Mouse (Mus musculus): ENCODE measurements at regions not wholly inside any gene's neighbourhood (a gene's known extent, or its start where the extent isn't known, plus 50 kb on each side); places are given as distances from the start of the nearest gene placed in this dataset.
"Not testable (repeated sequence)": the region's sequence is repeated elsewhere in the genome, so short reads cannot be mapped to it uniquely, and the experiment has no call there.

DNA sequence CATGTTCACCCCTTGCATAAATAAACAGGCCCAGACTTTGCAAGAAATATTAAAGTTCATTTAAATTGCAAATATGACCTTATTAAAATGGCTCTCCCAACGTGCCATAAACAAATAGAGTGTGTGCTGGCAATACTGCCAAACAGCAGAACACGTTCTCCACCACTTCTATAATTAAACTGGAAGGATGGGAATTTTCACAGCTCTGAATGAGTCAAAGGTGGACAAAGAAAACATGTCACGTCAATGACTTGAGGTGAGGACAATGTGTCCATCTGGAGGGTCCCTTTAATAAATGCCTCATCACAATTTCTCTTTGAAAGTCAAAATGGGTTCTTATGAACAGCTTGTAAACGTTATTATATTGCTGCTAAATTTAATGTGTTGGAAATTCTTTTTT is 114.8 kb downstream of the Galc start:
- H3K36me3 ChIP-seq (ENCODE audit: control insufficient read depth, insufficient read depth, low read length), result no peaks in the 10 kb centered on the region
- ATAC-seq, result no peak
- WGBS, result 40% methylated on average over 4 of the region's 4 CpGs

DNA sequence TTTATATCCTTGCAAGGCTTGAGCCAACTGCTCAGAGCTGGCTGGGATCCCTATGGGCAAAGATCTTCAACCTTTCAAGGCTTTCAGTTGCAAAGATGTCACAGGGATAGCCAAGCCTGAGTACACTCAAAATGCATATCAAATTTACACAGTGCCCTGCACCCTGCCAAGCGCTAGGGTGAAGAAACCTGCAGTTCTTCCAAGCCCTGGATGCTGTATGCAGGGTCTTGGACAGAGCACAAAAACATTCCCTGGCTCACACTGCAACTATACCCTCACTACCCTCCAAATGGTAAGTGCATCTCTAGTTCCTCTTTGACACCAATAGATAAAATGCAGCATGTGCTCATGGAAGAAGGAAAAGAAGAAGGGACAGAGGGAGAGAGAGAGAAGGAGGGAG is 116.1 kb downstream of the Galc start:
- ATAC-seq, result no peak
- no peaks in the 10 kb centered on the region for H3K36me3 ChIP-seq (ENCODE audit: control insufficient read depth, insufficient read depth, low read length)
- no peak overlapping the region for H3K4me3 ChIP-seq (ENCODE audit: low read length)

More for the DNA sequence above, 114.8 kb downstream of the Galc start:
- H3K4me1 ChIP-seq (ENCODE audit: control insufficient read depth, insufficient read depth, low read depth, low read length), result no peaks in the 10 kb centered on the region
- no peak overlapping the region for H3K4me3 ChIP-seq (ENCODE audit: low read length)
- no peak overlapping the region for H3K27ac ChIP-seq (ENCODE audit: low read depth, low read length)
- H3K4me2 ChIP-seq (ENCODE audit: low read length), result no peak overlapping the region
- H3K9ac ChIP-seq (ENCODE audit: low read depth, low read length), result no peak overlapping the region
- H3K9me3 ChIP-seq (ENCODE audit: control insufficient read depth, low read length), result no peaks in the 10 kb centered on the region
- H3K27me3 ChIP-seq (replicated peaks; ENCODE audit: control insufficient read depth, insufficient read depth, low read length), result no peaks in the 10 kb centered on the region

DNA sequence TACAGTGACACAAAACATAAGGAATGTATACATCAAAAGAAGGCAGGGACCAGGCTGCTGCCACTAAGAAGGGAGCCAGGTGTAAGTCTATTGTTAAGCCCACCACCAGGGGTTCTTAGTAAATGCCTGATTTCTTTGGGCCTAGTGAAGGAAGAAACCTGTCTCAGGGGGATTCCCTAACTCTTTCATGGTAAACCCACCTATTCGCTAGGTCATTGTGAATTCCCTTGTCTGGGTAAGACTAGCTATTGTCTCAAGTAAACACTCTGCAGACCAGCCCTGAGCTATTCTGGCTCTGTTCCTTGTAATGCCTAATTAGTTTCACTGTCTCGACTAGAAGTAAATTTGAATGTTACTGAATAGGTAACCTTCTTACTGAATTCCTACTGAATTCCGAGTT is 119.4 kb downstream of the Galc start:
- not testable (repeated sequence) for ATAC-seq; H3K4me3 ChIP-seq (ENCODE audit: low read length); H3K9me3 ChIP-seq (ENCODE audit: control insufficient read depth, low read length); H3K9ac ChIP-seq (ENCODE audit: low read depth, low read length); H3K27me3 ChIP-seq (replicated peaks; ENCODE audit: control insufficient read depth, insufficient read depth, low read length); H3K36me3 ChIP-seq (ENCODE audit: control insufficient read depth, insufficient read depth, low read length); H3K4me1 ChIP-seq (ENCODE audit: control insufficient read depth, insufficient read depth, low read depth, low read length); H3K4me2 ChIP-seq (ENCODE audit: low read length); H3K27ac ChIP-seq (ENCODE audit: low read depth, low read length)
- 68% methylated on average over 3 of the region's 3 CpGs for WGBS

More for the DNA sequence above, 116.1 kb downstream of the Galc start:
- no peak overlapping the region for H3K27ac ChIP-seq (ENCODE audit: low read depth, low read length)
- whole genome bisulfite sequencing, result 79% methylated on average over 1 of the region's 1 CpGs
- H3K9ac ChIP-seq (ENCODE audit: low read depth, low read length), result no peak overlapping the region
- H3K4me2 ChIP-seq (ENCODE audit: low read length), result no peak overlapping the region
- no peaks in the 10 kb centered on the region for H3K9me3 ChIP-seq (ENCODE audit: control insufficient read depth, low read length)
- no peaks in the 10 kb centered on the region for H3K27me3 ChIP-seq (replicated peaks; ENCODE audit: control insufficient read depth, insufficient read depth, low read length)
- no peaks in the 10 kb centered on the region for H3K4me1 ChIP-seq (ENCODE audit: control insufficient read depth, insufficient read depth, low read depth, low read length)

DNA sequence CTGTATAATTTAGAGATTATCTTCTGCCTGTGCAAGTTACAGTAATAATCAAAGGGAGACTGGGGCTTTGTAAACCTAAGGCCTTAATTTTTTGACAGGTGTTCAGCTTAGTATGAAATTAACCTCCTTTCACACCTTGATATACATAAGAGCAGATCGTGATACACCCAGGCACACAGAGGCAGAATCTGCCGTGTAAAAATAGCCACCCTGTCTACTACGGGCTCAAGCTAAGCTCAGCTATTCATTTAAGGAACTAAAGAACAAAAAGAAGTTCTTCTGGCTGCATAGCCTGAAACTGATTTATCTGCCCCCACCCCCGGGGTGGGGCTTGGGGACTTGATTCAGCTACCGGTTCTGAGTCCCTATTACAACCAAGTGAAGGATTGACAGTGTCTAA is 128.0 kb downstream of the Galc start:
- no peaks in the 10 kb centered on the region for H3K36me3 ChIP-seq (ENCODE audit: control insufficient read depth, insufficient read depth, low read length)
- no peak overlapping the region for H3K27ac ChIP-seq (ENCODE audit: low read depth, low read length)
- no peak overlapping the region for H3K4me2 ChIP-seq (ENCODE audit: low read length)
- no peaks in the 10 kb centered on the region for H3K9me3 ChIP-seq (ENCODE audit: control insufficient read depth, low read length)
- 76% methylated on average over 5 of the region's 5 CpGs for WGBS
- ATAC-seq, result no peak
- H3K27me3 ChIP-seq (replicated peaks; ENCODE audit: control insufficient read depth, insufficient read depth, low read length), result no peaks in the 10 kb centered on the region
- no peak overlapping the region for H3K9ac ChIP-seq (ENCODE audit: low read depth, low read length)
- H3K4me1 ChIP-seq (ENCODE audit: control insufficient read depth, insufficient read depth, low read depth, low read length), result no peaks in the 10 kb centered on the region
- H3K4me3 ChIP-seq (ENCODE audit: low read length), result no peak overlapping the region

DNA sequence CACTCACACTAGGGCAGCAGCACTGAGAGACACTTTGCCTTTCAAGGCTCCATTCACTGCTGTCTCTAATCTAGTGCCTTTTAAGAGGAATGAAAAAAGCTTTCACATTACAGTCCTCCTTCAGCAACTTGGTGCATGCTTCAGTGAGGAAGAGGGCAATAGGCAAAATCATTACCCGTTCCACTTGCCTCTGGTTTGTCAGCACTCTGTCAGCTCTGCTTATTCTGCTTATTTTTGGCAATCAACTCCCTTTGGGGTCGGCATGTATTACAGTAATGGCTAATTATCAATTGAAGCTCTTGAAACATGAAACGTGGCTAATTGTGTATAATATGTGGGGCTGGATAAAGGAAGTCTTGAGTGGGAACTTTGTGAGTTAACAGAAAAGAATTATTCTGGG is 135.7 kb downstream of the Galc start:
- H3K36me3 ChIP-seq (ENCODE audit: control insufficient read depth, insufficient read depth, low read length), result no peaks in the 10 kb centered on the region
- H3K4me3 ChIP-seq (ENCODE audit: low read length), result no peak overlapping the region
- no peaks in the 10 kb centered on the region; the same call in 1 of the 2 replicates for H3K9me3 ChIP-seq (ENCODE audit: control insufficient read depth, low read length)
- no peak overlapping the region for H3K4me2 ChIP-seq (ENCODE audit: low read length)
- no peaks in the 10 kb centered on the region for H3K27me3 ChIP-seq (replicated peaks; ENCODE audit: control insufficient read depth, insufficient read depth, low read length)
- WGBS, result 59% methylated on average over 3 of the region's 3 CpGs
- H3K4me1 ChIP-seq (ENCODE audit: control insufficient read depth, insufficient read depth, low read depth, low read length), result no peaks in the 10 kb centered on the region
- ATAC-seq, result no peak
- no peak overlapping the region for H3K27ac ChIP-seq (ENCODE audit: low read depth, low read length)
- no peak overlapping the region for H3K9ac ChIP-seq (ENCODE audit: low read depth, low read length)

DNA sequence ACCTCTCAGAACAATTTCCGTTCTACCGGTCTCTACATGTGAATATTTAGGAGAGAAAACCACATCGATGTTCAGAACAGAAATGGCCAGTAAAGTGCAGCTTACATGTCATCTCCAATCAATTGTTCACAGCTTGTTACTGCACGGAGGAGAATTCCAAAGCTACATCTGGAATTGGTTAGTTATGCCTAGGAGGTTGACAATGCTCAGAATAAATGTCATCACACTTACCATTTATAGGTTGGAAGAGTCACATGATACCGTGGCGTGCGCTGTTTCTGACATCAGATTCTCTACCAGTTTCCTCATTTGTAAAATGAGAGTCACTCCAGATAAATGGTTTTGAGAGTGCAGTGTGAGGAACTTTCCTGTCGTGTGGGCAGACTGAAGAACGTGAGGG is 151.2 kb downstream of the Galc start:
- Histone ChIP-seq H3K27ac (ENCODE audit: low read depth, low read length) (no peak overlapping the region), H3K4me1 (ENCODE audit: control insufficient read depth, insufficient read depth, low read depth, low read length) (no peaks in the 10 kb centered on the region; the same call in 1 of the 2 replicates), H3K36me3 (ENCODE audit: control insufficient read depth, insufficient read depth, low read length) (no peaks in the 10 kb centered on the region), H3K27me3 (replicated peaks; ENCODE audit: control insufficient read depth, insufficient read depth, low read length) (no peaks in the 10 kb centered on the region), H3K4me2 (ENCODE audit: low read length) (no peak overlapping the region), H3K9me3 (ENCODE audit: control insufficient read depth, low read length) (no peaks in the 10 kb centered on the region), H3K9ac (ENCODE audit: low read depth, low read length) (no peak overlapping the region), H3K4me3 (ENCODE audit: low read length) (no peak overlapping the region)
- WGBS, result 80% methylated on average over 9 of the region's 9 CpGs
- ATAC-seq, result no peak

DNA sequence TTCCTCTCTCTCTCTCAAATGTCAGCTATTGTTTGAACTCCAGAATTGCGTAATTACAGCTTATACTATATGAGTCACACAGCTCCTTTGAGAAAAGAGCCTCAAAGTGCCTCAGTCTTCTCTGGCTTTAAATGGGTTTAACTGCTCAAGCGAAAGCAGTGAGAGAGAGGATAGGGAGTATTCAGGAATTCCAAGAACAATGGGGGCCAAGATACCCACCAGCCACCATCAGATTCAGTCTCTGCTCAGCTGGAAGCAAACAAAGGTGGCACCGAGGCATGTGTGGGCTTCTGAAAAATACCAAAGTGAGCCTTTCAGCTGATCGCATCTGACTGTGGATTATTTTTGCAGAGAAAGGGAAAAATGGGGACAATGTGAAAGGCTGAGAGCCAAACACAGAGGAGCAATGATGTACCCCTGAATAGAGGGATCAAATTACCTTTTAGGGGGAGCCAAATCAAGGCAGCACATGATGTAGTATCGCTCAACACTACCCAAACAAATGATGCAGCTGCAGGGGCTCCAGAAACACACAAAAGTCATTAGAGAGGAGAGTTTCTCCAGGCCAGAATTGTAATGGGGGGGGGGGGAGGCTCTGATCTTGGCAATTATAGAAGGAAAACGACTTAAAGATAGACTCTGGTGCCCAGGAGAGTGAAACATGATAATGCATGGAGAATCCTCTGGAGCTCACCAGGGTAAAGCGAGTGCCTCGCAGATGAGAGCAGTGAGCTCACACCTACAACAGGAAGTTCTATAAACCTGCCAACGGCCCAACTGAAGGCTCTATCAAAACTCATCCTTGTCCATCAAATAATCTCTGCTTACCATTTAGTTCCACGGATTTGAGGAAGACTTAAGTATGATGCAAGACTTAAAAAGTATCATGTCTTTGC is 152.2 kb downstream of the Galc start:
- H3K4me2 ChIP-seq (ENCODE audit: low read length), result no peak overlapping the region
- no peaks in the 10 kb centered on the region; the same call in 1 of the 2 replicates for H3K4me1 ChIP-seq (ENCODE audit: control insufficient read depth, insufficient read depth, low read depth, low read length)
- H3K9ac ChIP-seq (ENCODE audit: low read depth, low read length), result no peak overlapping the region
- ATAC-seq, result 0 out of 2 replicates have a peak, but pooled peaks have one; percentile 54
- H3K9me3 ChIP-seq (ENCODE audit: control insufficient read depth, low read length), result no peaks in the 10 kb centered on the region
- no peaks in the 10 kb centered on the region for H3K27me3 ChIP-seq (replicated peaks; ENCODE audit: control insufficient read depth, insufficient read depth, low read length)
- H3K4me3 ChIP-seq (ENCODE audit: low read length), result no peak overlapping the region
- WGBS, result 38% methylated on average over 10 of the region's 10 CpGs
- H3K36me3 ChIP-seq (ENCODE audit: control insufficient read depth, insufficient read depth, low read length), result no peaks in the 10 kb centered on the region
- H3K27ac ChIP-seq (ENCODE audit: low read depth, low read length), result no peak overlapping the region

DNA sequence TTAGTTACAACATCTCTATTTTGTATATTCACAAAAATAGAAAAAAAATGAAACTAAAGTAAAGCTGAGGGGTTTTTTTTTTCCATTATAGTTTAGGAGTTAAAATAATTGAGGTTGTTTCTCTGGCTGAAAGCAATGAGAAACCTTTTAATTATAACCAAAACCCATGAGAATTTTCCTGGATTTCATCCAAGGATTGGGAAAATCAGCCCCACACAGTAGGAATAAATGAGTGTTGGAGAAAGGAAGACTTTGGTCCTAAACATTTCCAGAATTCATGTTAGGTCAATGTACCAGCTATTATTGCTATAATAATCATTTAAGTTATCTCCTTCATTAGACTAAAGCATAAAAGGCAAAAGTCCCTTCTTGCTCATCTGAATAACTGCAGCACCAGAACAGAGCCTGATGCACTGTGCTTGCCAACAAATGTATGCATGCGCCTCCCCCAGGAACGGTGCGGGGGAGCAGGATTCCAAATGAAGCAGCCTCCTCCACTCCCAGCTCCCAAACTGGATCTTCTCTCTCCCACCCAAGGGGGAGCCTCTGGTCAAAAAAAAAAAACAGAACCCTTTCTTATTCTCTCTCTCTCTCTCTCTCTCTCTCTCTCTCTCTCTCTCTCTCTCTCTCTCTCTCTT is 153.0 kb downstream of the Galc start:
- no peak overlapping the region for H3K4me3 ChIP-seq (ENCODE audit: low read length)
- H3K36me3 ChIP-seq (ENCODE audit: control insufficient read depth, insufficient read depth, low read length), result no peaks in the 10 kb centered on the region
- no peak overlapping the region for H3K4me2 ChIP-seq (ENCODE audit: low read length)
- ATAC-seq, result peak; percentile 67; the same call in 1 of the 2 replicates
- no peaks in the 10 kb centered on the region for H3K9me3 ChIP-seq (ENCODE audit: control insufficient read depth, low read length)
- no peak overlapping the region for H3K27ac ChIP-seq (ENCODE audit: low read depth, low read length)
- no peaks in the 10 kb centered on the region; the same call in 1 of the 2 replicates for H3K4me1 ChIP-seq (ENCODE audit: control insufficient read depth, insufficient read depth, low read depth, low read length)
- no peak overlapping the region for H3K9ac ChIP-seq (ENCODE audit: low read depth, low read length)
- WGBS, result 19% methylated on average over 3 of the region's 3 CpGs
- no peaks in the 10 kb centered on the region for H3K27me3 ChIP-seq (replicated peaks; ENCODE audit: control insufficient read depth, insufficient read depth, low read length)

DNA sequence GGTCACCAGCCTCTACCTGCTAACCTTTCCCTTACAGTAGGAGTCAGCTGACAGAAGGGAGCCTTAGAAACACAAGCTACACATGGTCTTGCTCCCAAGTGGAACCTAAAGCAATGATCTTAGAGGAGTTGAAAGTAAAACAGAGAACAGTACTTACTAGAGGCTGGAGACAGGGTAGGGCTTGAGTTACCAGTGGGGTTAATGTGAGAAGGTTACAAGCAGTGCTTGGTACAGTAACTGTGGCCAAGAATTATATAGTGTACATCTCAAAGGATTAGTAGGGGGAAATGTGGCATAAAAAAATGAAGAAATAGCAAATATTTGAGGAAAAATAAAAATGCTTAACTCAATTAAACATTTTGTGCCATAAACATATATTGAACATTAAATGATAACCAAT is 153.5 kb downstream of the Galc start:
- Histone ChIP-seq H3K9me3 (ENCODE audit: control insufficient read depth, low read length) (no peaks in the 10 kb centered on the region), H3K4me1 (ENCODE audit: control insufficient read depth, insufficient read depth, low read depth, low read length) (no peaks in the 10 kb centered on the region; the same call in 1 of the 2 replicates), H3K4me2 (ENCODE audit: low read length) (no peak overlapping the region), H3K4me3 (ENCODE audit: low read length) (no peak overlapping the region), H3K27ac (ENCODE audit: low read depth, low read length) (no peak overlapping the region), H3K27me3 (replicated peaks; ENCODE audit: control insufficient read depth, insufficient read depth, low read length) (no peaks in the 10 kb centered on the region), H3K9ac (ENCODE audit: low read depth, low read length) (no peak overlapping the region), H3K36me3 (ENCODE audit: control insufficient read depth, insufficient read depth, low read length) (no peaks in the 10 kb centered on the region)
- ATAC-seq, result no peak

Measured in hindbrain, embryonic 16.5 days (tissue).